In genomic region chr2:84504954-84505394, GRCm38 (mm10) we compare ENCODE assay signal across 8 mouse cellular contexts. TPM values are rescaled to one million over a fixed set of nuclear protein-coding genes. Genes with fewer than 3 reads are reported as not detected.
A peak's percentile ranks its signal among the peaks of the same experiment; 100 is the strongest.
DNase-seq lines count a peak whose midpoint lies in the region; ATAC-seq lines count a peak whose summit lies in the region.
"Not testable (repeated sequence)": the region's sequence is repeated elsewhere in the genome, so short reads cannot be mapped to it uniquely, and the experiment has no call there.

No protein-coding gene starts in this region.

- H3K9me3 ChIP-seq in embryonic facial prominence, embryonic 13.5 days; limb, embryonic 11.5 days (ENCODE audit: control insufficient read depth, low read length); neural tube, embryonic 14.5 days (ENCODE audit: control insufficient read depth, low read length): not testable (repeated sequence)

- H3K36me3 ChIP-seq in embryonic facial prominence, embryonic 13.5 days; limb, embryonic 11.5 days (ENCODE audit: control insufficient read depth, insufficient read depth, low read length); neural tube, embryonic 14.5 days (ENCODE audit: control insufficient read depth, insufficient read depth, low read length): not testable (repeated sequence)

- WGBS in embryonic facial prominence, embryonic 13.5 days = 69% methylated on average over 7 of the region's 11 CpGs
- WGBS in limb, embryonic 11.5 days = 38% methylated on average over 5 of the region's 11 CpGs
- WGBS in neural tube, embryonic 14.5 days = 38% methylated on average over 5 of the region's 11 CpGs

- not testable (repeated sequence) for H3K4me3 ChIP-seq in embryonic facial prominence, embryonic 13.5 days; limb, embryonic 11.5 days (ENCODE audit: low read depth, low read length); neural tube, embryonic 14.5 days (ENCODE audit: low read depth, low read length)

- not testable (repeated sequence) for H3K9ac ChIP-seq in embryonic facial prominence, embryonic 13.5 days; limb, embryonic 11.5 days (ENCODE audit: low read length); neural tube, embryonic 14.5 days (replicated peaks; ENCODE audit: low read depth, low read length)

- H3K4me2 ChIP-seq in embryonic facial prominence, embryonic 13.5 days = peak overlapping the region; percentile 39
- H3K4me2 ChIP-seq in limb, embryonic 11.5 days (ENCODE audit: low read depth, severe bottlenecking); neural tube, embryonic 14.5 days (ENCODE audit: low read depth, low read length): not testable (repeated sequence)

- H3K27ac ChIP-seq in embryonic facial prominence, embryonic 13.5 days; limb, embryonic 11.5 days (replicated peaks; ENCODE audit: low read depth, low read length); neural tube, embryonic 14.5 days (ENCODE audit: low read depth, low read length): not testable (repeated sequence)

- not testable (repeated sequence) for H3K27me3 ChIP-seq in embryonic facial prominence, embryonic 13.5 days; limb, embryonic 11.5 days (ENCODE audit: control insufficient read depth, insufficient read depth, low read length); neural tube, embryonic 14.5 days (ENCODE audit: control insufficient read depth, insufficient read depth, low read length)

- DNase-seq in heart, adult 8-10 months (ENCODE audit: low spot score) = peak; percentile 21
- peak; percentile 70 for DNase-seq in induced T-regulatory cell, adult 2 months (ENCODE audit: low read depth)
- DNase-seq in limb, embryonic 11.5 days (ENCODE audit: low spot score) = peak; percentile 42
- DNase-seq in lung, postnatal 25 days (ENCODE audit: low spot score) = peak; percentile 45
- peak; percentile 51 for DNase-seq in thymus, postnatal 4 days

- ATAC-seq in activated CD4-positive, CD25-positive, alpha-beta regulatory T cell, adult 4 months = peak; percentile 87
- ATAC-seq in embryonic facial prominence, embryonic 13.5 days (ENCODE audit: insufficient number of reproducible peaks, insufficient read depth, low FRiP score, low TSS enrichment, low read depth) = not testable (repeated sequence)
- ATAC-seq in limb, embryonic 11.5 days (ENCODE audit: insufficient number of reproducible peaks, low FRiP score, low TSS enrichment, low read depth) = peak; percentile 54; the same call in 1 of the 2 replicates
- ATAC-seq in neural tube, embryonic 14.5 days (ENCODE audit: low read depth) = peak; percentile 82

- not testable (repeated sequence) for H3K4me1 ChIP-seq in embryonic facial prominence, embryonic 13.5 days; limb, embryonic 11.5 days (ENCODE audit: control insufficient read depth, insufficient read depth, low read length); neural tube, embryonic 14.5 days (ENCODE audit: control insufficient read depth, insufficient read depth, low read length)

RNA-seq across cellular contexts. Expression of gene Tfpi, which starts 28.4 kb away (rescaled TPM):
- polyA plus RNA-seq in activated CD4-positive, CD25-positive, alpha-beta regulatory T cell, adult 4 months (2017; shearing (Covaris generic)) = 1 to 10 TPM; 1.4 to 6.1 TPM
- polyA plus RNA-seq in embryonic facial prominence, embryonic 13.5 days (2015; fragmentation: Nextera tagmentation; extraction: Ambion mirVana) = 20.4 and 27.3 TPM in 2 replicates
- total RNA-seq in heart, adult 8-10 months (2022) = 10 to 100 TPM; 39.5 to 67.3 (median 48.9) TPM
- polyA plus RNA-seq in limb, embryonic 11.5 days (2014; fragmentation: Nextera tagmentation; extraction: Ambion mirVana) = 12.4 and 14.1 TPM in 2 replicates
- 4.5 and 25.3 TPM in 2 replicates for polyA plus RNA-seq in neural tube, embryonic 14.5 days (2014; fragmentation: Nextera tagmentation; extraction: Ambion mirVana)
